Mouse (Mus musculus) MN1 (cell line): Measurements from ENCODE around the gene Fam161b.

Experiments
- DNase-seq: peaks from one replicate; pipeline ENCODE4 v3.0.0-alpha.2; 2016; ENCODE audit warnings: low spot score

The Fam161b gene

DNA sequence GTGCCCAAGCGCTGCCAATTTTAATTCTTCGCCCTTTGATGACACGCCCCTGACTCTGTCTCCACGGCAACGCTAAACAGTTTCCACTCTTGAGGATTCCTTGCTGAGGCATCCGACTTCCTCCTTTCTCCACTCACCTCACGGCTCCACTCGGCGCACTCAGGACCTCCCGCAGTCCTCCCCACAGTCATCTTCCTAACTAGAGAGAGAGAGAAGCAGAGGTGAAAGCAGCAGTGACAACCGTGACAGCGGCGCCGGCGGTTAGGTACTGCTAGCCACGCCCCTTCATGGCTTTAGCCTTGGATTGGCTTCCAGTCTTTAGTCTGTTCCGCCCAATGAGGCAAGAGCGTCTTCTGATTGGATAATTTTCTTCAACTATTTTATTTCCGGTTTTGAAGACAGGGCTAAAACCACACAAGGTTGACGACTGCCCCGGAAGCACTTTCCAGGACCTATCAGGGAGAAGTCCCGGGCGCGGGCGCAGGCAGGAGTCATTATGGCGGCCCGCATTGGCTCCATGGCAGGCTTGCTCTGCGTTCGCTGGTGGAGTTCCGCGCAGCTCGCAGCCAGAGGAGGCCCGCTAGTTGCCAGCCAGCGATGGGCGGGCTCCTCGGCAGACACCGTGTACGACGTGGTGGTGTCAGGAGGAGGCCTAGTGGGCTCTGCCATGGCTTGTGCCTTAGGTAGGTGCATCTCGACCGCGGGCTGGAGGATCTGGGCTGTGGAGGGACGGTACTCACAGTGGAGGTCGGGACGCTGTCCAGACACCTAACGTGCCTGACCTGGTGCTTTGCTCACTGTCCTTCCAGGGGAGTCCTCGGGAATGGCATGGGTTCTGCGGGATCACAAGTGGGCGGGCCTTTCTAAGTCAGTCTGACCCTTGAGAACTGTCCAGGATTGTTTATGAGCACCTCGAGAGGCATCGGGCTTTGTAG is at the start of gene Fam161b, which contains the start of gene Coq6:
Gene Fam161b (minus strand): TSS at position 279 of the 935 bp plus-strand sequence.
Gene Coq6 (plus strand): TSS at position 103 of the 935 bp plus-strand sequence.
- DNase-seq: peak; percentile 99

DNA sequence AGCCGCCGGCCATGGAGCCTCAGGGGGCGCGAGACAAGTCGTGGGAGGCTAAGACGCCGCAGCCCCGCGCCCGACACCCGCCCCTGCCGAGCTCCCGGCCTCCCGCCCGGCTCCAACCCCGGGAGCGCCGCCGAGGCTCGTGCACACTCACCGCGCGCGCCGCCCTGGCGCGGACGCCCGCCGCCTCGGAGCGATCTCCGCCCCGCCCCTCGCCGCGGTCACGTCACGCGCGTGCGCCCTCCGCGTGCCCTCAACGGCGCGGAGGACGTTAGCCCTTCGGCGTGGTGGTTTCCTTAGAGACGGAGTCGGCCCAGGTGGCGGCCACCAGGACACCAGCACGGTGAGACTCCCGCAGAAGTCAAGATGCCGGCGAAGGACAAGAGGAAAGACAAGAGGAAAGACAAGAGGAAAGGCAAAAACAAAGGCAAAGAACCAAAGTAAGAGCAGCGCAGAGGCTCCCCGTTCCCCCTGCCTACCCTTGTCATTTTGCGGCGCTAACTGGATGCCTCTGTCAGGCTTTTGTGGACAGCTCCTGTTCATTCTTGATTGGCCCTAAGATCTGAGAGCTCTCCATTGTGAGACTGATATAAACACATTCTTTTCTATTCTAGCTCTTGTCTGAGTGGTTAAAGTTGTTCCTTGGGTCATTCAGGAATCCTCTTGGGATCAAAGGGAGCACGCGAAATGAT is 47.3 kb upstream of the Fam161b start, which contains the start of the genes Entpd5 and Bbof1:
Gene Entpd5 (minus strand): TSS at position 211 of the 689 bp plus-strand sequence.
Gene Bbof1 (plus strand): TSS at position 253 of the 689 bp plus-strand sequence.
- DNase-seq: peak; percentile 93

- peak; percentile 61 for DNase-seq
Measured at GRCm38 (mm10) chr12:84407874-84408818, 46.5 kb upstream of the Fam161b start.

- DNase-seq: no peak
Measured at GRCm38 (mm10) chr12:84407259-84407658, 45.6 kb upstream of the Fam161b start.

GRCm38 (mm10) chr12:84404541-84404940 is 42.9 kb upstream of the Fam161b start:
- no peak for DNase-seq

- no peak for DNase-seq
Measured at GRCm38 (mm10) chr12:84402923-84403322, 41.3 kb upstream of the Fam161b start.

DNA sequence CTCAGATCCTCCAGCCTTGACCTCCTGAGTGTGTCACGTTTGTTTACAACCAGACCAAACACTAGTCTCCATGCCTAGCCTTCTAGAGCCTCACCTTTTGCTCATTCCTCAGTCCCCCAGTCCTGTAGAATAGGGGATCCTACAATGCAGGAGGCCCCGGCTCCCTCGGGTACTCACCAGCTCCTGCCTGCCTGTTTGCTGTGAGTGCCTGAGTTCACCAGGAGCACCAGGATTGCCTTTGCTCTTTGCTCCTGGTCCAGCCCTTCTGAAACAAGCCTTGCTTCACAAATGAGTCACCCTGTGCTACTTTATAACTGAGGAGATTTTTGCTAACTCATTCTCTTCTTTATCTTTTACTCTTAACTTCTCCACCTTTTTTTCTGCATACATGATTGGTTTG is 39.0 kb upstream of the Fam161b start:
- DNase-seq: no peak

DNA sequence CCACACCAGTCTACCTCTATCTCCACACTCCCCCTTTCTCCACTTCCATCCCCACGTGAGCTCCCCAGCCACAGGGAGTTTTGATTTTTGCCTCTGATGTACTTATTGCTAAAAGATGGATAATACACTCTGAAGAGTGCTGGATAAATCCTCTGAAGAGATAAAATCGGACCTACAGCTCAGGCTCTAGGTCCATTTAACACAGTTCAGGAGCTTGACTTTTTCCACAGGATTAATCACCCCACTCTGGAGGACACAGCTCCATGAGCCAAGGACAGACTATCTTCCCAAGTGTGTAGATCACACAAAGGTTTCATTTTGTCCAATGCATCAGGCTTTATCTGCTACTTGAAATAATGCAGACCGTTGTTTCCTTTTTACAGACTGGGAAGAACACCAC is 38.4 kb upstream of the Fam161b start:
- DNase-seq: no peak

DNA sequence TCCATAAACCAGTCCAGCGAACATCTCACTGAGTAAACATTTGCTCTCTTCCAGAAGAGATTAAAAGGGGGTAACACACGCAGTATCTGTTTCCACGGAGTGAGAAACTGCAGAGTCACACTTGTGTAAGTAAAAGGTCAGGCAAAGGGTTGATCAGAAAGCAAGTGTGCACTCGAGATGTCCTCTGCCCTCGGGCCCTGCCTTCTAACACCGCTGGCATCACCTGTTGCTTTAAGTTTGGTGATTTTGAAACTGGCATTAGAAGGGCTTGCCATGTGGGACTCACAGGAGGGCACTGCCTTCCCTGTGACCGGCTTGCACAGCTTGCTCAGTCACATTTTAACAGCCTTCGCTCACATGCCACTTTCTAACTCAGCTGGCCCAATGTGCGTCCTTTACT is 38.0 kb upstream of the Fam161b start:
- DNase-seq: no peak

DNA sequence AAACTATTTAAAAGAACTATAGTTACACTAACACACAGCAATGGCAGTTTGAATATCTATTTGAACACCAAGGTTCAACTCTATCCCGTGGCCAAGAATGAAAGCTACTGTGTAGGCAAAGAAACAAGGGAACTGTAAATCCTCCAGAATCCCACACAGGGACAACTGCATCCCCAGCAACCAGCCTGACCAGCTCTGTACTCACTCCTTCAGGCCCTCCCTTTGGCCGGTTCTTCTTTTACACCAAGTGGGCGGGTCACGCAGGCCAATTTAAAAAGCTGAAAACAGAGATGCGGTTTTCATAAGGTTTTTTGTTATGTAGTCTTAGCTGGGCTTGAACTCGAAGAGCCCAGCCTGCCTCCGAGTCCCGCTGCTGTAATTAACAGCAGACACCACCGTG is 37.5 kb upstream of the Fam161b start:
- no peak for DNase-seq

- no peak for DNase-seq
Measured at GRCm38 (mm10) chr12:84398629-84399028, 37.0 kb upstream of the Fam161b start.

- no peak for DNase-seq
Measured at GRCm38 (mm10) chr12:84397685-84398084, 36.1 kb upstream of the Fam161b start.

GRCm38 (mm10) chr12:84396947-84397679 is 35.5 kb upstream of the Fam161b start:
- no peak for DNase-seq

DNA sequence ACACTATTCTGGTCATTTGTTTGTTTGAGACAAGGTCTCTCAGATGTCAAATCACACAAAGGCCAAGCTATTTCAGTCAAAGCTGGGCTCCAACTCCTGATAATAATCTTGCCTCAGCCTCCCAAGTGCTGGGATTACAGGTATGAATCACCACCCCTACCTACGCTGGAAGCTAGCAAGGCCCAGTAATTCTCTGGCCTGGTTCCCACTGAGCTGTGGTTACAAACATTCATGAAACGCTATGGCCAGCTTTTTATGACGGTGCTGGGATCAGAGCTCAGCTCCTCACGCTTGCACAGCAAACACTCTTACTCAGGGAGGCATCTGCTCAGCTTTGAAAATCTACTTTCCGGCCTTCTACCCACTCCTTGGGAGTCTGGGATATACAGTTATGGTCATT is 32.2 kb upstream of the Fam161b start:
- DNase-seq: no peak

DNA sequence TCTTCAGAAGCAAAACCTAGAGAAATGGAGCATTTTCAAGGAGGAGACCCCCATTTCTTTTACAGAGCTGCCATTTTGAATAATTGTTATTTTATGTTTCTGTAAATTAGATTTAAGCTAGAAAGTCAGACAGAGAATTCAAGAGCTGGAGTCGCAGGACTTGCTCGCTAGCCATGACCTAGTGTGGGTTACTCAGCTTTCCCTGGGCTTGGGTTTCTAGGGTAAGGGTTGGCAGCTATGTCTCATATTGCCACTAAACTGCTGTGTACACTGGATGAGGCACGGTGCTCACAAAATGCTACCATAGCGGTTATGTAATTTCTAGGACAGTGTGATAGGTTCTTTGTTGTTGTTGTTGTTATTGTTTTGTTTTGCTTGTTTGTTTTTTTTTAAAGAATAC is 31.0 kb upstream of the Fam161b start:
- DNase-seq: no peak

- no peak for DNase-seq
Measured at GRCm38 (mm10) chr12:84390336-84390735, 28.7 kb upstream of the Fam161b start.

DNA sequence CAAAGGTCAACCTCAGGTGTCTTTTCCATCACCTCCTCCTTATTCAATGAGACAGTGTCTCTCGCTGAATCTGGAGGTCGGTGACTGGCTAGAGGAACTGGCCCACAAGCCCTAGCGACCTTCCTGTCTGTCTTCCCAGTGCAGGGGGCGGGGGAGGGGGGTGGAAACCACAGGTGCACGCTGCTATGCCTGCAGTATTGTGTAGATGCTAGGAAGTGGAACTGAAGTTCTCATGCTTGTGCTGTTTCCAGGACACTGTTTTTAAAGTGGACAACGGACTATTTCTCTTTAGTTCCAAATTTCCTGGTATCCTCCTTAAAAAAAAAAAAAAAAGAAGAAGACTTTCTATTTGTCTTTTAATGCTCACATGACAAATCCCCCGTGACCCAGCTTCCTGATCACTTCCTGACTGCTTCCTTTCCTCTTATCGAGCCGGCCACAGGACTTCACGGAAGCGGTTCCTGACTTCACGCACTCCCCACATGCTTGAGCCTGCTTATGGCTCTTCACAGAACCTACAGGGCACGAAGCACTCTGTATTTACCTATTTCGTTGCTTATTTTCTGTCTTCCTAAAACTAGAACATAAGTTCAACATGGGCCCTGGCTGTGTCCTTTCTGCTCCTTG is 27.3 kb upstream of the Fam161b start:
- DNase-seq: no peak

DNA sequence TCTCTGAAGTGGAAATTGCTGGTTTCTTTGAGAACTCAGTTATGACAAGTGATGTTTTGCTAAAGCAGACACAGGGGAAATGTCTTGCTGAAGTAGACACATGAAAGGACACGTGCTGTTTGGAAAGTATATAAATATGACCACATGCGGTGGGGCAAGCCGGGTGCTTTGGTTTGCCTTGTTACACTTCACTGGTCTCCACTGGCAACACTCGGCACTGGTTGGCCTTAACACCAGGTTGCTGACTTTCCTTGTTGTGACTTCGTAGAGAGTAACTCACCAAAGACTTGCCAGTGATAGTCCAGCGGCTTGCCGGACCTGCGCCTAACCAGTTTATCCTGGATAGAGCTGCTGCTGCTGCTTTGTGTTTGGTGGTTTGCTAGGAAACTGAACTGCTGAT is 26.5 kb upstream of the Fam161b start:
- no peak for DNase-seq

- DNase-seq: no peak
Measured at GRCm38 (mm10) chr12:84385408-84385807, 23.8 kb upstream of the Fam161b start.

GRCm38 (mm10) chr12:84384644-84385081 is 23.0 kb upstream of the Fam161b start:
- no peak for DNase-seq

DNA sequence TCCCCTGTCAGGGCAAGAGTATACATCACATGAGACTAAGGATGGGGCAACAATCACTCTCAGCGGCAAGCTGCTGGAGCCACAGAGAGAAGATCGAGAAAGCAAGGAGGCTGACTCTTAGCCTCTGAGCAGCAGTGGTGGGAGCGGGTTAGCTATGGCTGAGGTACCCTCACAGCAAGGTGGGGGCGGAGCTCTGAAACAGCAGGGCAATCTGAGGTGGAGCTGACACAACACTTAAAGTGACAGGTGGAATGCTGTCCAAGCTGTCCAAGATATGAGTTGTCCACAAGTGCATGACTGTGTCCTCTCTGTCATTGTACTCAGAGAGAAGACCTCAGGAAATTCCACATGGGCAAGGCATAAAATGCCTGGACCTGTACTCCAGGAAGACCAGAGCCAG is 20.7 kb upstream of the Fam161b start:
- no peak for DNase-seq
